Mouse (Mus musculus): ENCODE data around the gene 1700023F06Rik. TPM values are rescaled to one million over a fixed set of nuclear protein-coding genes. Genes with fewer than 3 reads are reported as not detected.

The 1700023F06Rik gene
- total RNA-seq (2023), result not detected

GRCm38 (mm10) chr11:103208458-103208857, at the start of gene 1700023F06Rik:
TSS of gene 1700023F06Rik (minus strand) at chr11:103208558.

GRCm38 (mm10) chr11:103217790-103218516, 9.6 kb upstream of the 1700023F06Rik start, which contains the start of gene Spata32:
TSS of gene Spata32 (minus strand) at chr11:103218432.

GRCm38 (mm10) chr11:103170494-103171285, 37.7 kb downstream of the 1700023F06Rik start, which contains the start of gene Fmnl1:
TSS of gene Fmnl1 (plus strand) at chr11:103171107.

Other genes starting within 250 kb of the 1700023F06Rik start
- gene Nmt1, start 180.4 kb downstream of the 1700023F06Rik start, total RNA-seq (2023), result 10 to 100 TPM; 55.5 to 61.3 TPM
- gene Dcakd, start 180.2 kb downstream of the 1700023F06Rik start, total RNA-seq (2023), result 10 to 100 TPM; 15.0 to 20.2 TPM
- 1 to 10 TPM in 1 of 2 experiments, under 1 TPM in 1; 0.99 to 2.3 TPM for gene Plcd3, start 106.9 kb downstream of the 1700023F06Rik start, total RNA-seq (2023)
- gene Acbd4, start 106.9 kb downstream of the 1700023F06Rik start, total RNA-seq (2023), result 10 to 100 TPM; 43.2 to 61.9 TPM
- 10 to 100 TPM; 41.6 to 56.4 TPM for gene Hexim1, start 92.3 kb downstream of the 1700023F06Rik start, total RNA-seq (2023)
- gene Hexim2, start 76.1 kb downstream of the 1700023F06Rik start, total RNA-seq (2023), result 1 to 10 TPM; 4.3 to 4.9 TPM
- gene Fmnl1, start 37.5 kb downstream of the 1700023F06Rik start, total RNA-seq (2023), result 100 to 1,000 TPM; 422 to 442 TPM
- not detected for gene Spata32, start 9.9 kb upstream of the 1700023F06Rik start, total RNA-seq (2023)
- gene Map3k14, start 58.9 kb upstream of the 1700023F06Rik start, total RNA-seq (2023), result 10 to 100 TPM; 74.6 to 84.4 TPM
- 100 to 1,000 TPM; 102 to 112 TPM for gene Arhgap27, start 155.1 kb upstream of the 1700023F06Rik start, total RNA-seq (2023)
- gene Plekhm1, start 204.1 kb upstream of the 1700023F06Rik start, total RNA-seq (2023), result 10 to 100 TPM; 81.9 to 83.4 TPM

All from B cell, adult 67 days (primary cell).